Mouse (Mus musculus): ENCODE measurements around the gene H2afv.

- TF ChIP-seq MAX (IDR thresholded peaks at IDR 0.05; ENCODE audit: low read depth) (no peak), POLR2A (IDR thresholded peaks at IDR 0.05; ENCODE audit: insufficient read length, low read depth) (no peak), MYOD1 (IDR thresholded peaks at IDR 0.05; ENCODE audit: control insufficient read depth in 1 of 3, insufficient read length in 2 of 3, low read depth in 2 of 3) (no peak), USF1 (IDR thresholded peaks at IDR 0.05; ENCODE audit: low read depth) (no peak), TCF12 (IDR thresholded peaks at IDR 0.05; ENCODE audit: insufficient read depth, poor library complexity, severe bottlenecking) (no peak), SRF (IDR thresholded peaks at IDR 0.05; ENCODE audit: control insufficient read depth, insufficient read length, low read depth) (no peak), E2F4 (IDR thresholded peaks at IDR 0.05; ENCODE audit: insufficient read depth) (no peak), REST (IDR thresholded peaks at IDR 0.05; ENCODE audit: insufficient read depth, insufficient read length) (no peak)
Observed at GRCm38 (mm10) chr11:6420722-6421350, 23.4 kb downstream of the H2afv start.

Data from myocyte (in vitro differentiated cells).